Mouse (Mus musculus) gastrocnemius, adult 2 months (tissue): ENCODE data around the gene Rad51b. TPM values are rescaled to one million over a fixed set of nuclear protein-coding genes. Genes with fewer than 3 reads are reported as not detected.

Source experiments
- DNase-seq: peaks from one replicate; pipeline ENCODE4 v3.0.0; 2022
- H3K27ac ChIP-seq: fragments of 200-600 bp; 2 replicates; pipeline ENCODE4 v1.8.1; 2022; ENCODE audit warnings: mild to moderate bottlenecking
- H3K4me3 ChIP-seq: fragments of 200-600 bp; 2 replicates; pipeline ENCODE4 v1.8.1; 2022; ENCODE audit warnings: mild to moderate bottlenecking, moderate library complexity
- CTCF ChIP-seq: fragments of 200-600 bp; IDR thresholded peaks from 2 replicates; pipeline ENCODE4 v1.8.1; 2022; ENCODE audit warnings: antibody characterized with exemption, mild to moderate bottlenecking, moderate library complexity
- intact Hi-C: fragments of 180-260 bp; cut with DNase I; formaldehyde crosslinking; loops from one replicate; pipeline ENCODE4 v1.15.1; 2025
- total RNA-seq, 2 experiments: library from RNA; stranded (reverse); gene quantifications; 2 replicates each; pipeline ENCODE4 v1.2.3; 2021

Rad51b gene
- total RNA-seq, 2 experiments from 2014 or later: 0.11 TPM; not detected in 1

DNA sequence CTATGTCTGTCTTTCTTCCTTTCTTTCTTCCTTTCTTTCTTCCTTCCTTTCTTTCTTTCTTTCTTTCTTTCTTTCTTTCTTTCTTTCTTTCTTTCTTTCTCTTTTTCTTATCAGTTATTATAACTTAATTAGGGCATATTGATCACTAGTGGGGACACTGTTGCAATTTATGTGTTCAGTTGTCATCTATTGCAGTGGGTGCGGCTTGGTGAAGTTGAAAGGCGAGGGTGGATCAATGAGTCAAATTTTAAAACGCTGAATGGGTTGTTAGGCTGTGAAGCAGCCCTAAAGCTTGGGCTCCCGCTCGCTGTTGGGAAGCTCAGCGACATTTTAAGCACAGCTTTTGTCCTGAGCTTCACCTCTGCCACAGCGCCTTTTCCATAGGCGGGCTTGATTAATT is 139.0 kb downstream of the Rad51b start:
- DNase-seq: no peak
- no peak for TF ChIP-seq CTCF
- H3K27ac ChIP-seq: no peak overlapping the region
- intact Hi-C loops: no loop called here
- H3K4me3 ChIP-seq: no peak overlapping the region

DNA sequence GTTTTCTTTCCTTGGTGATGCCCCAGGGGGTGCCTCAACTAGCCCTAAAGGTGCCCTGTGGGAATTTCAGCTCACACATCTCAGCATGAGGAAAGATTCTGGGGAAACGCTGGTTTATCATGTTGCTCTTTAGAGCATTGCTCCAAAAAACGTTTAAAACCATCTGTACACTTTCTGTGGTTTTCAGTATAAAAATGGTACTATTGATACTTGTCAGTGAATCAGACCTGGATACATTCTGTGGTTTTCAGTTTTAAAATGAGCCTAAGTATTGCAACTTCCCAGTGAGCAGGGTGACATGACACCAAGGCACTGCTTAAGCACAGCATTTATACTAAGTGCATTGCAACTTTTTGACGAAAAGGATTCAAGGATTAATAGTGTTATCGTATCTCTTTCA is 139.8 kb downstream of the Rad51b start:
- no peak overlapping the region for H3K4me3 ChIP-seq
- no peak for TF ChIP-seq CTCF
- intact Hi-C loops: no loop called here
- no peak overlapping the region for H3K27ac ChIP-seq
- no peak for DNase-seq

- DNase-seq: no peak
- Histone ChIP-seq H3K27ac (no peak overlapping the region), H3K4me3 (no peak overlapping the region)
- intact Hi-C loops: no loop called here
- TF ChIP-seq CTCF: no peak
Measured at GRCm38 (mm10) chr12:79437572-79437971, 140.5 kb downstream of the Rad51b start.

GRCm38 (mm10) chr12:79439961-79440360 is 142.9 kb downstream of the Rad51b start:
- TF ChIP-seq CTCF: no peak
- Histone ChIP-seq H3K27ac (no peak overlapping the region), H3K4me3 (no peak overlapping the region)
- intact Hi-C loops: no loop called here
- DNase-seq: no peak

DNA sequence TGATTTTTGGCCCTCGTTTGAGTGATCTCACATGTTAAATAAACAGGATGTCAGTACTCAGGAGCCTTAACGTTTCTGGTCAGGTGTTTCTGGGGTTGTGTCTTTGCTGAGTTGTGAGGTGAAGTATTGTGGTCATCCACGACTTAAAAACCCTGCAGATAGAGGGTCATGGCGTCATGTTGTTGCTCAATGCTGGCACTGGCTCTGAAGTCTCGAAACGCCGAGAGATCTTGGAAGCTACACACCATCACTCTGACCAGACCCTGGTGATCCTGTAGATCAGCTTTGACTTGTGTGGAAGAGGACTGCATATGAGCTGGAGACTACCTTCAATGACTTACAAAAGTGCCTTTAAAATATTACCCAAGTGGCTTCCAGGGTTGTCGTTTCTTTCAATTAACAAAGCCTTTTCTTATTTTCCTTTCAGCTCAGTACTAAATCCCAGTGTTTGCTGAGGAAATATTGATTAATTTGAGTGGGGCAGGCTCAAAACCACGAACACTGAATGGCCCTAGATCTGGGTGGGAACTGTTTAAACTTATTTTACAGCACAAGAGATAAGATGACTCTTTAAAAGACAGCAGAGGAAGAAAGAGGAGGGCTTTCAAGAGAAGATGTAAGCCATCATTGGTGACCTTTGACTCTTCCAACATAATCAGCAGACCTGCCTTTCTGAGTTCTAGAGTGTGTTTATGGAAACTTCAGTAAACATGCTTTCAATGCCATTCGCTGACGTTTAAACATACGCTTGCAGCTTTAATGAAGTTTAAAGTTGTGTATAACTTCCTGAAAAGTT is 144.3 kb downstream of the Rad51b start:
- intact Hi-C loops: no loop called here
- Histone ChIP-seq H3K27ac (no peak overlapping the region), H3K4me3 (no peak overlapping the region)
- no peak for DNase-seq
- TF ChIP-seq CTCF: no peak

DNA sequence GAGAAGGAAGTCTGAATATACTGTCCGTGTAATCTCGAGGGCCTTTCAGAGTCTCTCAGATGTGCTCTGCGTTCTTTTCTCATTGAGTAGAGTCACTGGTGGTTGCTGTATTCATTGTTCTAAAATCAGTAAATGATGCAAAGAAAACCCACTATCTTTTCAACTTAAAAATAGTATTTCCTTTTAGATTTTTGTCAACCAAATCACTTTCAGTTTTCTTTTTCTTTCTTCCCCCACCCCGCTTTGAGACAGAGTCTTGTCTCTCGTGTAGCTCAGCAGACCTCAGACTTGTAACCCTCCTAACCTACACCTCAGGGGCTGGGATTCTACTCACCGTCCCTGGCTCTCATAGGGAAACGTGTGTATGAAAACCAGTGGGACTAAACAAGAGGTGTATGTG is 145.0 kb downstream of the Rad51b start:
- intact Hi-C loops: no loop called here
- Histone ChIP-seq H3K4me3 (no peak overlapping the region), H3K27ac (no peak overlapping the region)
- no peak for TF ChIP-seq CTCF
- no peak for DNase-seq

DNA sequence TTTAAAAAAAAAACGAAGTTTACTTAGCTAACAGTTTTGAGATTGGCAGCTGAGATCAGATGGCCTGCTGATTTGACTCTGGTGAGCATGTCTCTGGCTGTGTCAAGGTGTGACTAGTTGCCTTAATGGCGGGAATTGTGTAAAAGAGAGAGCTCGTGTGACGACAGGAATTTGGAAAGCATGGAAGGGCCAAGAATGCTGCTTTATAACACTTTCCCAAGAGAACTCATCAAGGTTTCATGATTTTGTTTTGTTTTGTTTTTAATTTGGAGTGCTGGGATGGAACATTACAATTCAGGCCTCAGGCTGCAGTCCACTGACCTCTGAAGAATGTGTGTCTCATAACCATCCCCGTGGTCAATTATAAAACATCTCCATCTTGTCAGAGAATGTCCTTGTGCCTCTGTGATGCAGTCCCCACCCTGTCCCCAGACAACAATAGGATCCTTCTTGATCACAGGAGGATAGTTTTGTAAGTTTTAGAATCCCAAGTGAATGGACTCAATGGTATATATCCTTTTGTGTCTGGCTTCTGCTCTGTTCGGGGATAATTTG is 145.8 kb downstream of the Rad51b start:
- no peak for DNase-seq
- peak overlapping the region; percentile 6; the same call in 1 of the 2 replicates for H3K27ac ChIP-seq
- no peak for TF ChIP-seq CTCF
- intact Hi-C loops: no loop called here
- H3K4me3 ChIP-seq: no peak overlapping the region

GRCm38 (mm10) chr12:79444646-79445045 is 147.6 kb downstream of the Rad51b start:
- H3K4me3 ChIP-seq: no peak overlapping the region
- intact Hi-C loops: no loop called here
- DNase-seq: no peak
- TF ChIP-seq CTCF: no peak
- no peak overlapping the region for H3K27ac ChIP-seq

DNA sequence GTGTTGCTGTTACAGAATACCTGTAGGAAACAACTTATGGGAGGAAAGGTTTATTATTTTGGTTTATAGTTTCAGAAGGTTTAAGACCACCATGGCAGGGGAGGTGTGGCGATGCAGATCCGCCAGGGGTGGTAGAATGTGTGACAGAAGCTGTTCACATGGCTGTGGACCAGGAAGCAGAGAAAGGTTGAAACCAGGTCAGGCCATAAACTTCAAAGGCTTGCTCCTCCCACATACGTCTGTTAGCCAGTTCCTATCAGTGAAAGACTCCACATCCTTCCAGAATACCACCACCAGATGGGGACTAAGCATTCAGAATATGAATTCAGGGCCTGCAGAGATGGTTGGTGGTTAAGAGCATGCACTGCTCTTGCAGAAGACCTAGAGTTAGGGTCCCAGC is 150.0 kb downstream of the Rad51b start:
- Histone ChIP-seq H3K4me3 (no peak overlapping the region), H3K27ac (no peak overlapping the region)
- TF ChIP-seq CTCF: no peak
- no peak for DNase-seq
- intact Hi-C loops: no loop called here

DNA sequence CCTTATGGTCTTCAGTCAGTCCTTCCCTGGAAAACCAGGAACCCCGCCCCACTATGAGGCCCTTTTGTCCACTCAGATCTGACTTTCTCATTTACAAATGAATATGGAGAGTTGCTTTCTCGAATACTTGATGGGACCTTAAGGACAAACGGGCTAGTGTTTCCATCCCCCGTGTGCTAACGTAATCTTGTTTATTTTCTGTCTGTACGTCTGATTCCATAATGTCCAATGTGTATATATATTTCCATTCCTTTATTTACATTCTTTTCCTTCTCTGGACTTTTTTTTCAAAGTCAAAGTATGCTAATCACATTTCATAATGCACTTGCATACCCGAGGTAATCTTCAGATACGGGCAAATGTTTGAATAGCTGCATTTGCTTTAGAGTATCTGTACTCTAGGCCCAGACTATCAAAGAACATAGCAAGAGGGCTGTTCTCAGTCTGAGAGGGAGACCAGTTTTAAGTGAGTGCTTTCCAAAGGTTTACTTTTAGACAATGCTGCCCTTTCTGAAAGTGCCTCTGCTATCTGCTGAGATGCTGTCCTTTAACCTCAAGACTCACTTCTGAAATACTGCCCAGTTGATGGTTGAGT is 152.8 kb downstream of the Rad51b start:
- intact Hi-C loops: no loop called here

GRCm38 (mm10) chr12:79452882-79453281 is 155.8 kb downstream of the Rad51b start:
- no peak overlapping the region for H3K27ac ChIP-seq
- intact Hi-C loops: no loop called here
- no peak for DNase-seq
- H3K4me3 ChIP-seq: no peak overlapping the region
- TF ChIP-seq CTCF: no peak

More for the DNA sequence above, 152.8 kb downstream of the Rad51b start:
- H3K4me3 ChIP-seq: no peak overlapping the region
- TF ChIP-seq CTCF: no peak
- no peak overlapping the region for H3K27ac ChIP-seq
- no peak for DNase-seq

- intact Hi-C loops: no loop called here
- Histone ChIP-seq H3K27ac (no peak overlapping the region), H3K4me3 (no peak overlapping the region)
- no peak for DNase-seq
- TF ChIP-seq CTCF: no peak
Measured at GRCm38 (mm10) chr12:79454017-79454416, 156.9 kb downstream of the Rad51b start.

GRCm38 (mm10) chr12:79455061-79455847 is 158.2 kb downstream of the Rad51b start:
- Histone ChIP-seq H3K4me3 (no peak overlapping the region), H3K27ac (no peak overlapping the region)
- intact Hi-C loops: no loop called here
- TF ChIP-seq CTCF: no peak
- no peak for DNase-seq
